Mouse (Mus musculus): ENCODE measurements around the gene Gbp6. TPM values are rescaled to one million over a fixed set of nuclear protein-coding genes. Genes with fewer than 3 reads are reported as not detected.
A peak's percentile ranks its signal among the peaks of the same experiment; 100 is the strongest.
"Not testable (repeated sequence)": the region's sequence is repeated elsewhere in the genome, so short reads cannot be mapped to it uniquely, and the experiment has no call there.

The Gbp6 gene
- total and polyA plus RNA-seq, 3 experiments = 5.9 to 22.0 (median 14.3) TPM

DNA sequence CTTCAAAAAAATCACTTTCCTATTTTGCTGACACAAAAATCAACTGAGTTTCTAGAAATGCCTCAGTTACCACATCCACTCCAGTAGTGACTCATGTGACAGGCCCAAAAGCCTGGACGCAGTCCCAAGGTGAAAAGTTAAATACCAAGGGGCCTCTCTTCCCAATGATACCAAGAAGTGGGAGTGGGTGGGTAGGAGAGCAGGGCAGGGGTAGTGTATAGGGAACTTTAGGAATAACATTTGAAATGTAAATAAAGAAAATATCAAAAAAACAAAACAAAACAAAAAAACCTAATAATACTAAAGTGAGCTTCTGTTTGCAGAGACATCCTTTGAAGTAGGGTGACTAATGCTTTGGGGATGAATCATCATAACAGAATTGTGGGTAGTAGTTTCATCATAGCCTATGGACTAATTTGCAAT lies 12.7 kb upstream of the Gbp6 start:
- intact Hi-C loops (cut with DNase I) = no loop called here
- Histone ChIP-seq H3K9ac (ENCODE audit: low read depth, low read length) (no peak overlapping the region), H3K27ac (no peak overlapping the region), H3K4me1 (ENCODE audit: control insufficient read depth, insufficient read depth, low read length) (peaks cover 1% of the 10 kb centered on the region; the same call in 1 of the 2 replicates), H3K79me2 (replicated peaks; ENCODE audit: control insufficient read depth, insufficient read depth, low read length) (no peaks in the 10 kb centered on the region), H3K36me3 (ENCODE audit: control insufficient read depth, insufficient read depth, low read length) (no peaks in the 10 kb centered on the region), H3K4me3 (no peak overlapping the region), H3K27me3 (ENCODE audit: control insufficient read depth, insufficient read depth, low read length) (no peaks in the 10 kb centered on the region)
- 87% methylated on average over 1 of the region's 1 CpGs for WGBS
- DNase-seq = no peak
- no peak for TF ChIP-seq EP300 (IDR thresholded peaks at IDR 0.05; ENCODE audit: insufficient read depth, low read depth, low read length)
- TF ChIP-seq POLR2A (IDR thresholded peaks at IDR 0.05; ENCODE audit: insufficient read depth, low read depth, low read length) = no peak
- TF ChIP-seq CTCF (IDR thresholded peaks at IDR 0.05) = no peak

DNA sequence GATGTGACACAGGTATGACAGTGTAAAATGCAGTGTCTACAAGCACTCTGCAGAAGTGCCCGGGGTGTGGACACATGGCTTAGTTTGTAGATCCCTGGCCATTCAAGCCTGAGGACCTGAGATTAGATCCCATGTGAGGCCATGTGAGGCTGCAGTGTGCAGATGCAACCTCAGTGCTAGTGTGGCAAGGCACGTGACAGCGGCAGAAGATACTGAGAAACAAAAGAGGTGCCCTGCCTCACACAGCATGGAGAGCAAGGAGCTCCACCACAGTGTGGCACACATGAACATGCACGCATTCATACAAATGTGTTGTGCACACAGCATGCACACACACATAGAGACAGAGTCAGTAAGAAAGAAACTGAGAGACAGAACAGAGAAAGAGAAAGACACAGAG lies 12.2 kb upstream of the Gbp6 start:
- not testable (repeated sequence) for DNase-seq

DNA sequence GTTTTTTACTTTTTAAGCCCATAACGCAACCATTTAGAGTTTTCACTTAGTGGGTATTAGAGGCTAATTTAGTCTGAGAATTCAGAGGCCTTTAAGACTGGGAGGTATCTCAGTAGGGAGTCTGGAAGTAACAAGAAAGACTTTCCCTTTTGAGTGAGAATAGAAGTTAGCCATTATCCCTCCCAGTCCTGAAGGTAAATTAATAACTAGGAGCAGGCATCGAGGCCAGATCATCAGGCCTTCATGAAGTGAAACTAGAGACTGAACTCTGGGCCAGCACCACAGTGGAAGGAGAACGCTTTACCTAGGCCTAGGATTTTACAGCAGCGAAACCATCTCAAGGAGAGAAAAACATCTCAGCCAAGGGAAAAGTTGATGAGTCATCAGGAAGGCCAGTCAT lies 8.5 kb upstream of the Gbp6 start:
- Histone ChIP-seq H3K27me3 (ENCODE audit: control insufficient read depth, insufficient read depth, low read length) (no peaks in the 10 kb centered on the region), H3K4me3 (no peak overlapping the region), H3K4me1 (ENCODE audit: control insufficient read depth, insufficient read depth, low read length) (peaks cover 1% of the 10 kb centered on the region; the same call in 1 of the 2 replicates), H3K9ac (ENCODE audit: low read depth, low read length) (no peak overlapping the region), H3K36me3 (ENCODE audit: control insufficient read depth, insufficient read depth, low read length) (no peaks in the 10 kb centered on the region), H3K79me2 (replicated peaks; ENCODE audit: control insufficient read depth, insufficient read depth, low read length) (no peaks in the 10 kb centered on the region), H3K27ac (peak overlapping the region; percentile 75)
- TF ChIP-seq CTCF (IDR thresholded peaks at IDR 0.05) (no peak), POLR2A (IDR thresholded peaks at IDR 0.05; ENCODE audit: insufficient read depth, low read depth, low read length) (no peak), EP300 (IDR thresholded peaks at IDR 0.05; ENCODE audit: insufficient read depth, low read depth, low read length) (no peak)
- WGBS = 95% methylated on average over 4 of the region's 4 CpGs
- intact Hi-C loops (cut with DNase I) = loop anchor here (5.0 kb wide), 1 partner anchor 40 kb away; no protein-coding TSS in a partner anchor
- DNase-seq = no peak

More for the DNA sequence above, 12.2 kb upstream of the Gbp6 start:
- intact Hi-C loops (cut with DNase I); H3K9ac ChIP-seq (ENCODE audit: low read depth, low read length); H3K79me2 ChIP-seq (replicated peaks; ENCODE audit: control insufficient read depth, insufficient read depth, low read length); H3K4me1 ChIP-seq (ENCODE audit: control insufficient read depth, insufficient read depth, low read length); H3K4me3 ChIP-seq; H3K36me3 ChIP-seq (ENCODE audit: control insufficient read depth, insufficient read depth, low read length); H3K27me3 ChIP-seq (ENCODE audit: control insufficient read depth, insufficient read depth, low read length); H3K27ac ChIP-seq: not testable (repeated sequence)
- WGBS = 84% methylated on average over 4 of the region's 4 CpGs

DNA sequence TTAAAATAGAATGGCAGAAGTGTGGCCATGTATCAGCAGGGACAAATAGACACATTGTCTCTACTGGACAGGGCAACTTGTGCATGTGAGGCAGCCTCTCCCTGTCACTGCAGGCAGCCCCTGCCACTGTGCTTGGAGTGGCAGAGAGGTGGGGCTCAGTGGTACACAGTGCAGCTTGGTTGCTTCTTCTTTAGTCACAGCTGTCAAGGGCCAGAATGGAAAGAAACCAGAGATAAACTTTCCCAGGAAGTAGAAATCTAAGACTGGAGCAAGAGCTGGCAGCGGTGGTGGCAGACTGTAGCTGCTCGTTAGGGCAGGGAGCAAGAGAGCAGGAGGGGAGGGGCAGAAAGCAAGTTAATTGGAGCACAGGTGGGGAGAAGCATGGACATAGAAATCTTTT lies 8.0 kb upstream of the Gbp6 start:
- Histone ChIP-seq H3K9ac (ENCODE audit: low read depth, low read length) (no peak overlapping the region), H3K4me1 (ENCODE audit: control insufficient read depth, insufficient read depth, low read length) (peaks cover 1% of the 10 kb centered on the region; the same call in 1 of the 2 replicates), H3K4me3 (no peak overlapping the region), H3K27me3 (ENCODE audit: control insufficient read depth, insufficient read depth, low read length) (no peaks in the 10 kb centered on the region), H3K27ac (peak overlapping the region; percentile 75), H3K36me3 (ENCODE audit: control insufficient read depth, insufficient read depth, low read length) (no peaks in the 10 kb centered on the region), H3K79me2 (replicated peaks; ENCODE audit: control insufficient read depth, insufficient read depth, low read length) (no peaks in the 10 kb centered on the region)
- 29% methylated on average over 2 of the region's 2 CpGs for WGBS
- DNase-seq = peak; percentile 39 to 56
- intact Hi-C loops (cut with DNase I) = loop anchor here (5.0 kb wide), 1 partner anchor 39 kb away; no protein-coding TSS in a partner anchor
- TF ChIP-seq EP300 (IDR thresholded peaks at IDR 0.05; ENCODE audit: insufficient read depth, low read depth, low read length) (peak; percentile 61; the same call in 1 of the 2 replicates), CTCF (IDR thresholded peaks at IDR 0.05) (no peak), POLR2A (IDR thresholded peaks at IDR 0.05; ENCODE audit: insufficient read depth, low read depth, low read length) (peak; percentile 42; the same call in 1 of the 2 replicates)

DNA sequence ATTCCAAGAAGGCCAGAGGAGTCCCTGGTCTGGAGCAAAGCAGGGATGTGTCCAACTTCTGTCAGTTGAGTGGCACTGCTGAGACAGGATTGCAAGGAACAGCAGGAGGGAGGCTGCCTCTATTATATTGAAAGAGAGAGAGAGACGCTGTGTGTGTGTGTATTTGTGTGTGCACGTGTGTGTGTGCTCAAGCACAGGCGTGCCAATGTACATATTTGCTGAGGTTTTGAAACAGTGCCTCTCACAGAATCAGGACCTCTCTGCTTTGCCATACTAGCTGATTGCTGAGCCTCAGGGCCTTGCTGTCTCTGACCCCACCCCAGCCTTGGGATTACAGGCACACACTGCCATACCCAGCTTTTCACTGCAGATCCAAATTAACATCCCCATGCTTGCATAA lies 2.2 kb upstream of the Gbp6 start:
- H3K4me1 ChIP-seq (ENCODE audit: control insufficient read depth, insufficient read depth, low read length) = peaks cover 7% of the 10 kb centered on the region
- no peaks in the 10 kb centered on the region for H3K79me2 ChIP-seq (replicated peaks; ENCODE audit: control insufficient read depth, insufficient read depth, low read length)
- intact Hi-C loops (cut with DNase I) = no loop called here
- no peak for TF ChIP-seq CTCF (IDR thresholded peaks at IDR 0.05)
- TF ChIP-seq EP300 (IDR thresholded peaks at IDR 0.05; ENCODE audit: insufficient read depth, low read depth, low read length) = no peak
- TF ChIP-seq POLR2A (IDR thresholded peaks at IDR 0.05; ENCODE audit: insufficient read depth, low read depth, low read length) = no peak
- no peak for DNase-seq
- 94% methylated on average over 3 of the region's 3 CpGs for WGBS
- H3K27ac ChIP-seq = no peak overlapping the region
- H3K4me3 ChIP-seq = no peak overlapping the region
- H3K9ac ChIP-seq (ENCODE audit: low read depth, low read length) = no peak overlapping the region
- H3K27me3 ChIP-seq (ENCODE audit: control insufficient read depth, insufficient read depth, low read length) = no peaks in the 10 kb centered on the region
- H3K36me3 ChIP-seq (ENCODE audit: control insufficient read depth, insufficient read depth, low read length) = peaks cover 3% of the 10 kb centered on the region; the same call in 1 of the 2 replicates

DNA sequence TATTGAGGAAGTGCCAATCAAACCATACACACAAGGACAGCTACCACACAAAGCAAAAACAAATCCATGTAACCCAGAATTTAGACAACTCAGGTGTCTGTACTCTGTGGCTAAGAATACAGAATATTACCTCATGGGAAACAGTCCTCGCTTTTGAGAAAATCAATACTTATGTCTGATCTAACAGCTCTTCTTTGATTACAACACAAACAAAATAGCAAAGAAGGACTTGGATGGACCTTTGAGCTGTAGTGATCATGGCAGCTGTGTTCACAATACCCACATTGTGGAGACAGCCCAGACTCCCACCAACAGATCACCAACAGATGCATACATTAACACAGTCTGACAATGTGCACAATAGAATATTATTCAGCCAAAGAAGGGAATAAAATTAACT lies 1.0 kb downstream of the Gbp6 start:
- TF ChIP-seq POLR2A (IDR thresholded peaks at IDR 0.05; ENCODE audit: insufficient read depth, low read depth, low read length) (no peak), EP300 (IDR thresholded peaks at IDR 0.05; ENCODE audit: insufficient read depth, low read depth, low read length) (no peak), CTCF (IDR thresholded peaks at IDR 0.05) (no peak)
- H3K36me3 ChIP-seq (ENCODE audit: control insufficient read depth, insufficient read depth, low read length) = peaks cover 3% of the 10 kb centered on the region; the same call in 1 of the 2 replicates
- intact Hi-C loops (cut with DNase I) = no loop called here

DNA sequence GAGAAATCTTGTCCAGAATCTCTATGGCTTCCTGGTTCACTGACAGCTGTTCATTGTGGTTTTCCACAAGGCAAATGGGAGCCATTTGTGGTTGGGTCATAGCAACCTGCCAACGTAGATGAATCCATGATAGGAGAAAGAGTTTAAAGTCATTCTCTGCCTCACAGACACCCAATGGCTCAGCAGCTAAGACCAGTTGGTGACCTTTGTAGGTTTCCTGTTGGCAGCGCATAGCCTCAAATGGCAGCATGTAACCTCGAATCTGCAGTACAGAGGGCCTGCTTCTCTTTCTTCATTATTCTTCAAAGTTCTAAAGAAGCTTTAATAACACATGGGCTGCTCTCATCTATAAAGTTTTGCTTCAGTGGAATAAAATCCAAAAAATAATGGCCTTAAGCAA lies 2.6 kb downstream of the Gbp6 start:
- H3K4me1 ChIP-seq (ENCODE audit: control insufficient read depth, insufficient read depth, low read length); H3K36me3 ChIP-seq (ENCODE audit: control insufficient read depth, insufficient read depth, low read length); H3K27ac ChIP-seq; intact Hi-C loops (cut with DNase I); DNase-seq; H3K9ac ChIP-seq (ENCODE audit: low read depth, low read length); H3K27me3 ChIP-seq (ENCODE audit: control insufficient read depth, insufficient read depth, low read length); H3K4me3 ChIP-seq; H3K79me2 ChIP-seq (replicated peaks; ENCODE audit: control insufficient read depth, insufficient read depth, low read length): not testable (repeated sequence)
- 88% methylated on average over 3 of the region's 3 CpGs for WGBS

More for the DNA sequence above, 1.0 kb downstream of the Gbp6 start:
- no peak for DNase-seq
- Histone ChIP-seq H3K4me1 (ENCODE audit: control insufficient read depth, insufficient read depth, low read length) (peaks cover 7% of the 10 kb centered on the region), H3K9ac (ENCODE audit: low read depth, low read length) (peak overlapping the region; percentile 41; the same call in 1 of the 2 replicates), H3K27me3 (ENCODE audit: control insufficient read depth, insufficient read depth, low read length) (no peaks in the 10 kb centered on the region), H3K4me3 (no peak overlapping the region; the same call in 1 of the 2 replicates), H3K27ac (peak overlapping the region; percentile 86), H3K79me2 (replicated peaks; ENCODE audit: control insufficient read depth, insufficient read depth, low read length) (no peaks in the 10 kb centered on the region)
- WGBS = 92% methylated on average over 1 of the region's 1 CpGs

DNA sequence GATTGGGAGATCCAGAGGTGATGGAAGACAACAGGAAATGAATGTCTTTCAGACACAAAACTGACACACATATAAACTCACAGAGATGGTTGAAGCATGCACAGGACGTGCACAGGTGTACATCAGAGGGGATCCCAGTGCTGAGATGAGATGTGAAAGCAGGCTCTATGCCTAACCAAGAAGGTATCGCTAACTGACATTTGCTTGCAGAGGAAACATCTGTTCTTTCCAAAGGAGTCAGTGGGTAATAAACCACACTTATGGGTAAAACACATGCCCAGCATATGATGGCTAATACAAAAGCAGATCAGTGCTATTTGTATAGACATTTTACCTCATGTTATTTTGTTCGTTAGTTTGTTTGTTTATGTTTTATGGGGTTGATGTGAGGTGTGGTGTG lies 32.8 kb downstream of the Gbp6 start:
- H3K4me1 ChIP-seq (ENCODE audit: control insufficient read depth, insufficient read depth, low read length); H3K27me3 ChIP-seq (ENCODE audit: control insufficient read depth, insufficient read depth, low read length); DNase-seq; H3K4me3 ChIP-seq; H3K36me3 ChIP-seq (ENCODE audit: control insufficient read depth, insufficient read depth, low read length); H3K9ac ChIP-seq (ENCODE audit: low read depth, low read length); H3K79me2 ChIP-seq (replicated peaks; ENCODE audit: control insufficient read depth, insufficient read depth, low read length); H3K27ac ChIP-seq: not testable (repeated sequence)
- intact Hi-C loops (cut with DNase I) = loop anchor here (5.0 kb wide), 1 partner anchor 42 kb away; no protein-coding TSS in a partner anchor
- WGBS = 63% methylated on average over 1 of the region's 3 CpGs
